Mouse (Mus musculus): ENCODE results near the gene Ugt1a5. TPM values are rescaled to one million over a fixed set of nuclear protein-coding genes. Genes with fewer than 3 reads are reported as not detected.

Gene Ugt1a5
- total and polyA plus RNA-seq, 2 experiments from 2014 or later, result 0.26 TPM; not detected in 1

GRCm38 (mm10) chr1:88233421-88234247, 67.8 kb downstream of the Ugt1a5 start:
- no peak overlapping the region for H3K4me2 ChIP-seq (ENCODE audit: low read depth, low read length)
- no peak overlapping the region for H3K4me3 ChIP-seq (ENCODE audit: low read length)
- H3K27ac ChIP-seq, result no peak overlapping the region
- H3K9ac ChIP-seq (replicated peaks; ENCODE audit: low read length), result no peak overlapping the region
- no peaks in the 10 kb centered on the region for H3K27me3 ChIP-seq (ENCODE audit: insufficient read depth, low read length)
- no peak for TF ChIP-seq CTCF (IDR thresholded peaks at IDR 0.05; ENCODE audit: low read depth)
- H3K4me1 ChIP-seq (ENCODE audit: insufficient read depth, low read length), result no peaks in the 10 kb centered on the region
- H3K9me3 ChIP-seq (ENCODE audit: low read length), result peaks cover 97% of the 10 kb centered on the region
- DNase-seq (ENCODE audit: low spot score), result no peak
- no peak for ATAC-seq
- H3K36me3 ChIP-seq (ENCODE audit: insufficient read depth, low read length), result no peaks in the 10 kb centered on the region
- 72% methylated on average over 14 of the region's 14 CpGs for WGBS

- DNase-seq (ENCODE audit: low spot score), result no peak
- no peak overlapping the region for H3K4me2 ChIP-seq (ENCODE audit: low read depth, low read length)
- H3K4me3 ChIP-seq (ENCODE audit: low read length), result no peak overlapping the region
- H3K9me3 ChIP-seq (ENCODE audit: low read length), result peaks cover 97% of the 10 kb centered on the region
- WGBS, result 64% methylated on average over 4 of the region's 4 CpGs
- H3K9ac ChIP-seq (replicated peaks; ENCODE audit: low read length), result no peak overlapping the region
- no peaks in the 10 kb centered on the region for H3K4me1 ChIP-seq (ENCODE audit: insufficient read depth, low read length)
- ATAC-seq, result no peak
- no peak for TF ChIP-seq CTCF (IDR thresholded peaks at IDR 0.05; ENCODE audit: low read depth)
- H3K27me3 ChIP-seq (ENCODE audit: insufficient read depth, low read length), result no peaks in the 10 kb centered on the region
- no peak overlapping the region for H3K27ac ChIP-seq
- H3K36me3 ChIP-seq (ENCODE audit: insufficient read depth, low read length), result no peaks in the 10 kb centered on the region
Observed at GRCm38 (mm10) chr1:88234248-88234610, 68.4 kb downstream of the Ugt1a5 start.

GRCm38 (mm10) chr1:88234646-88235045, 68.8 kb downstream of the Ugt1a5 start:
- Histone ChIP-seq H3K36me3 (ENCODE audit: insufficient read depth, low read length) (no peaks in the 10 kb centered on the region), H3K9ac (replicated peaks; ENCODE audit: low read length) (no peak overlapping the region), H3K4me2 (ENCODE audit: low read depth, low read length) (no peak overlapping the region), H3K4me3 (ENCODE audit: low read length) (no peak overlapping the region), H3K4me1 (ENCODE audit: insufficient read depth, low read length) (no peaks in the 10 kb centered on the region), H3K9me3 (ENCODE audit: low read length) (peaks cover 97% of the 10 kb centered on the region), H3K27me3 (ENCODE audit: insufficient read depth, low read length) (no peaks in the 10 kb centered on the region), H3K27ac (no peak overlapping the region)
- DNase-seq (ENCODE audit: low spot score) (no peak), ATAC-seq (no peak)
- no peak for TF ChIP-seq CTCF (IDR thresholded peaks at IDR 0.05; ENCODE audit: low read depth)
- whole genome bisulfite sequencing, result 43% methylated on average over 5 of the region's 5 CpGs

- H3K9me3 ChIP-seq (ENCODE audit: low read length), result peaks cover 97% of the 10 kb centered on the region
- DNase-seq (ENCODE audit: low spot score), result no peak
- no peak for TF ChIP-seq CTCF (IDR thresholded peaks at IDR 0.05; ENCODE audit: low read depth)
- H3K27ac ChIP-seq, result no peak overlapping the region
- no peaks in the 10 kb centered on the region for H3K27me3 ChIP-seq (ENCODE audit: insufficient read depth, low read length)
- no peaks in the 10 kb centered on the region for H3K36me3 ChIP-seq (ENCODE audit: insufficient read depth, low read length)
- no peak overlapping the region for H3K4me2 ChIP-seq (ENCODE audit: low read depth, low read length)
- no peak for ATAC-seq
- H3K4me3 ChIP-seq (ENCODE audit: low read length), result no peak overlapping the region
- WGBS, result 65% methylated on average over 11 of the region's 11 CpGs
- H3K4me1 ChIP-seq (ENCODE audit: insufficient read depth, low read length), result no peaks in the 10 kb centered on the region
- H3K9ac ChIP-seq (replicated peaks; ENCODE audit: low read length), result no peak overlapping the region
Observed at GRCm38 (mm10) chr1:88235046-88235893, 69.5 kb downstream of the Ugt1a5 start.

GRCm38 (mm10) chr1:88235894-88236415, 70.1 kb downstream of the Ugt1a5 start:
- no peak overlapping the region for H3K4me2 ChIP-seq (ENCODE audit: low read depth, low read length)
- 62% methylated on average over 4 of the region's 4 CpGs for WGBS

GRCm38 (mm10) chr1:88237311-88237710, 71.5 kb downstream of the Ugt1a5 start:
- TF ChIP-seq CTCF (IDR thresholded peaks at IDR 0.05; ENCODE audit: low read depth), result no peak
- peaks cover 97% of the 10 kb centered on the region for H3K9me3 ChIP-seq (ENCODE audit: low read length)
- H3K9ac ChIP-seq (replicated peaks; ENCODE audit: low read length), result no peak overlapping the region
- no peak overlapping the region for H3K4me2 ChIP-seq (ENCODE audit: low read depth, low read length)
- no peaks in the 10 kb centered on the region for H3K36me3 ChIP-seq (ENCODE audit: insufficient read depth, low read length)
- H3K4me1 ChIP-seq (ENCODE audit: insufficient read depth, low read length), result no peaks in the 10 kb centered on the region
- DNase-seq (ENCODE audit: low spot score) (no peak), ATAC-seq (no peak)
- H3K27me3 ChIP-seq (ENCODE audit: insufficient read depth, low read length), result no peaks in the 10 kb centered on the region
- no peak overlapping the region for H3K27ac ChIP-seq
- no peak overlapping the region for H3K4me3 ChIP-seq (ENCODE audit: low read length)
- 79% methylated on average over 5 of the region's 5 CpGs for WGBS

More at GRCm38 (mm10) chr1:88235894-88236415, 70.1 kb downstream of the Ugt1a5 start:
- TF ChIP-seq CTCF (IDR thresholded peaks at IDR 0.05; ENCODE audit: low read depth), result no peak
- Histone ChIP-seq H3K4me1 (ENCODE audit: insufficient read depth, low read length) (no peaks in the 10 kb centered on the region), H3K9me3 (ENCODE audit: low read length) (peaks cover 97% of the 10 kb centered on the region), H3K36me3 (ENCODE audit: insufficient read depth, low read length) (no peaks in the 10 kb centered on the region), H3K4me3 (ENCODE audit: low read length) (no peak overlapping the region), H3K27me3 (ENCODE audit: insufficient read depth, low read length) (no peaks in the 10 kb centered on the region), H3K27ac (no peak overlapping the region), H3K9ac (replicated peaks; ENCODE audit: low read length) (no peak overlapping the region)
- ATAC-seq (no peak), DNase-seq (ENCODE audit: low spot score) (no peak)
